Mouse (Mus musculus): Measurements from ENCODE around the gene Fgf22.

GRCm38 (mm10) chr10:79806331-79806730 lies 51.5 kb downstream of the Fgf22 start:
- TF ChIP-seq CTCF (IDR thresholded peaks at IDR 0.05; ENCODE audit: control insufficient read depth, insufficient read depth, insufficient read length) (no peak), MYOG (IDR thresholded peaks at IDR 0.05; ENCODE audit: control insufficient read depth, extremely low read depth, insufficient read length) (no peak), MAX (IDR thresholded peaks at IDR 0.05) (no peak), FOSL1 (IDR thresholded peaks at IDR 0.05; ENCODE audit: insufficient read depth, low read length, poor library complexity, severe bottlenecking) (no peak), USF1 (IDR thresholded peaks at IDR 0.05; ENCODE audit: low read depth) (no peak), MYOD1 (IDR thresholded peaks at IDR 0.05; ENCODE audit: control insufficient read depth, insufficient read length, low read depth) (no peak)
